In the genomic region with DNA sequence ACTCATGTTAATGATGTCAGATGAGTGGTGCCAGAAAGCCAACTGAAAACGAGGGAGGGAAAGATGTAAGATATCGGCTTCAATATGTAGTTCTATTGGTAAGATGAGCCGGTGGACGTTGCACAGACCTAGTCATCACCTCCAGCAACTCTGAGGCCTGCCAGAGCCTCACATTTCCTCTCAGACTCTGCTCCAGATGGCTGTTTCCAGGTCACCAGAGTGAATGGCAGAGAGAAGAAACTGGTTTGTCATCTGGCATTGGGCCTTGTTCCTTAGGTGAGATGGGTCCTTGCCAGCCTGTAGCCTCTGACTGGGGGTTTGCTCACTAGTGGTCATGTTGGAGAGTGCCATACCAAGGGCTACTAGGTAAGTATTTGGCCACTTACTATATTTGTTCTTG, we compare ENCODE assay signal across 16 mouse cellular contexts.
DNase-seq lines count a peak whose midpoint lies in the region; ATAC-seq and TF ChIP-seq lines count a peak whose summit lies in the region.
"Had no signal": no experiment of that assay in that cellular context is flagged by ENCODE, and none has a peak within 500 bp of the region (broad histone marks: within the 10 kb centered on the region; RNA-seq: fewer than 3 reads in every experiment).

No protein-coding gene starts in this region.

- peaks cover 44% of the 10 kb centered on the region for H3K4me1 ChIP-seq in spleen, adult 2 months (ENCODE audit: control insufficient read depth, insufficient read depth, insufficient read length)
- peaks cover 4% of the 10 kb centered on the region for H3K4me1 ChIP-seq in liver, embryonic 11.5 days (replicated peaks; ENCODE audit: control insufficient read depth, insufficient read depth, low read length)
- H3K4me1 ChIP-seq: forebrain, embryonic 15.5 days; midbrain, embryonic 15.5 days had no signal

- H3K27ac ChIP-seq in spleen, adult 2 months (ENCODE audit: insufficient read depth, low read length): peak overlapping the region; percentile 74
- no peak overlapping the region for H3K27ac ChIP-seq in liver, embryonic 11.5 days (ENCODE audit: low read depth, low read length)
- H3K27ac ChIP-seq: forebrain, embryonic 15.5 days; limb, embryonic 10.5 days; midbrain, embryonic 15.5 days had no signal

- DNase-seq in spleen, adult 2 months (ENCODE audit: low read depth in 1 of 2, low spot score in 2 of 2): no peak
- no peak for DNase-seq in spleen, postnatal 36 days (ENCODE audit: low spot score in 2 of 2)
- DNase-seq in NIH3T3 (ENCODE audit: low read depth): peak; percentile 40
- peak; percentile 13 for DNase-seq in cerebellum, adult 9-11 months
- peak; percentile 21 for DNase-seq in splenic B cell, adult 2 months (ENCODE audit: low read depth, low spot score)
- DNase-seq in liver, embryonic 11.5 days (ENCODE audit: low spot score): no peak
- DNase-seq in adrenal gland, adult 18-20 months (ENCODE audit: low spot score in 2 of 2): no peak
- DNase-seq: adrenal gland, postnatal 10 days; gastrocnemius, postnatal 10 days; kidney, adult 18-20 months; liver had no signal

- TF ChIP-seq CTCF in spleen, adult 2 months (IDR thresholded peaks at IDR 0.05; ENCODE audit: extremely low read depth, insufficient read depth, insufficient read length, insufficient replicate concordance): no peak

- H3K9ac ChIP-seq in liver, embryonic 11.5 days (ENCODE audit: low read depth, low read length): no peak overlapping the region
- H3K9ac ChIP-seq: forebrain, embryonic 15.5 days; midbrain, embryonic 15.5 days had no signal

- TF ChIP-seq POLR2A in spleen, adult 2 months (IDR thresholded peaks at IDR 0.05; ENCODE audit: low read depth, low read length): no peak

- no peaks in the 10 kb centered on the region for H3K36me3 ChIP-seq in spleen, adult 2 months (ENCODE audit: control insufficient read depth, insufficient read depth, low read length)
- H3K36me3 ChIP-seq in splenic B cell, adult 2 months (ENCODE audit: control insufficient read depth, insufficient read depth, low read length, poor library complexity, severe bottlenecking): no peaks in the 10 kb centered on the region
- no peaks in the 10 kb centered on the region for H3K36me3 ChIP-seq in liver, embryonic 11.5 days (ENCODE audit: control insufficient read depth, insufficient read depth, low read length)
- H3K36me3 ChIP-seq: forebrain, embryonic 15.5 days; limb, embryonic 10.5 days; midbrain, embryonic 15.5 days had no signal

- no peaks in the 10 kb centered on the region for H3K27me3 ChIP-seq in spleen, adult 2 months (ENCODE audit: control insufficient read depth, insufficient read depth, low read length)
- no peaks in the 10 kb centered on the region for H3K27me3 ChIP-seq in splenic B cell, adult 2 months (ENCODE audit: control insufficient read depth, insufficient read depth, low read length, poor library complexity, severe bottlenecking)
- H3K27me3 ChIP-seq in liver, embryonic 11.5 days (replicated peaks; ENCODE audit: control insufficient read depth, insufficient read depth, low read length): no peaks in the 10 kb centered on the region
- H3K27me3 ChIP-seq: forebrain, embryonic 15.5 days; midbrain, embryonic 15.5 days had no signal

- ATAC-seq in liver, embryonic 11.5 days (replicated peaks; ENCODE audit: low FRiP score): no peak
- ATAC-seq in erythroid progenitor cell, adult 5-6 weeks (replicated peaks; ENCODE audit: low FRiP score, poor library complexity, severe bottlenecking): no peak
- ATAC-seq: forebrain, embryonic 15.5 days; midbrain, embryonic 15.5 days had no signal

- no peak overlapping the region for H3K4me3 ChIP-seq in spleen, adult 2 months (ENCODE audit: extremely low read depth, insufficient read depth, insufficient read length)
- H3K4me3 ChIP-seq in liver, embryonic 11.5 days (ENCODE audit: low read depth, low read length): no peak overlapping the region
- H3K4me3 ChIP-seq: forebrain, embryonic 15.5 days; limb, embryonic 10.5 days; midbrain, embryonic 15.5 days had no signal

- H3K4me2 ChIP-seq in liver, embryonic 11.5 days: no peak overlapping the region
- H3K4me2 ChIP-seq: forebrain, embryonic 15.5 days; heart, embryonic 11.5 days; midbrain, embryonic 15.5 days had no signal

- 97% methylated on average over 4 of the region's 4 CpGs for WGBS in spleen, adult 2 months
- 77% methylated on average over 4 of the region's 4 CpGs for WGBS in liver, embryonic 11.5 days

- no peaks in the 10 kb centered on the region for H3K9me3 ChIP-seq in liver, embryonic 11.5 days (ENCODE audit: control insufficient read depth, low read length)
- H3K9me3 ChIP-seq: forebrain, embryonic 15.5 days; limb, embryonic 10.5 days; midbrain, embryonic 15.5 days had no signal

Comparison
In these comparisons a context has a peak if more than half of its experiments do, and no peak if none do; other contexts are left out.
1. DNase-seq: peak in NIH3T3 (single experiment), cerebellum, adult 9-11 months (single experiment) and splenic B cell, adult 2 months (single experiment); none in spleen, adult 2 months (0 of 2), spleen, postnatal 36 days (0 of 2), liver, embryonic 11.5 days (single experiment) and adrenal gland, adult 18-20 months (0 of 2).